Mouse (Mus musculus) forebrain, embryonic 10.5 days (tissue): ENCODE results near the gene Acsf2. TPM values are rescaled to one million over a fixed set of nuclear protein-coding genes. Genes with fewer than 3 reads are reported as not detected.
A peak's percentile ranks its signal among the peaks of the same experiment; 100 is the strongest.

Source experiments
- DNase-seq: peaks from one replicate; pipeline ENCODE4 v3.0.0-alpha.2; 2017; ENCODE audit warnings: low spot score; ENCODE audit errors: extremely low spot score
- H3K27ac ChIP-seq: fragments of 300-500 bp; sonication (generic); 2 replicates; pipeline ENCODE4 v1.5.1; 2016; ENCODE audit warnings: mild to moderate bottlenecking
- H3K27me3 ChIP-seq: fragments of 300-500 bp; sonication (generic); 2 replicates; pipeline ENCODE4 v1.6.1; 2016; ENCODE audit warnings: mild to moderate bottlenecking; ENCODE audit not compliant: poor library complexity, severe bottlenecking
- H3K36me3 ChIP-seq: fragments of 300-500 bp; sonication (generic); replicated peaks from 2 replicates; pipeline ENCODE4 v1.6.1; 2016; ENCODE audit warnings: mild to moderate bottlenecking, moderate library complexity
- H3K4me1 ChIP-seq: fragments of 300-500 bp; sonication (generic); 2 replicates; pipeline ENCODE4 v1.6.1; 2016
- H3K4me3 ChIP-seq: fragments of 300-500 bp; sonication (generic); 2 replicates; pipeline ENCODE4 v1.5.1; 2016; ENCODE audit warnings: mild to moderate bottlenecking, moderate library complexity
- H3K9me3 ChIP-seq: fragments of 300-500 bp; sonication (generic); 2 replicates; pipeline ENCODE4 v1.6.1; 2016; ENCODE audit warnings: mild to moderate bottlenecking, moderate library complexity
- WGBS: fragments of 180-500 bp; shearing (Covaris S2); methylation state at CpG from one replicate; pipeline ENCODE4 v1.1.7; 2016; 5-methylcytosine and 5-hydroxymethylcytosine counted together
- polyA plus RNA-seq: library from polyadenylated mRNA; unstranded; fragments of >200 nt; fragmentation: Nextera tagmentation; extraction: Ambion mirVana; gene quantifications from 2 replicates; pipeline ENCODE4 v1.2.1, GENCODE M21; 2016

Gene Acsf2
- polyA plus RNA-seq, 1 experiment from 2014 or later, result 3.7 TPM

GRCm38 (mm10) chr11:94533171-94533570 is 68.5 kb downstream of the Acsf2 start:
- Histone ChIP-seq H3K4me1 (no peaks in the 10 kb centered on the region), H3K27ac (no peak overlapping the region), H3K9me3 (no peaks in the 10 kb centered on the region), H3K4me3 (no peak overlapping the region), H3K36me3 (no peaks in the 10 kb centered on the region), H3K27me3 (no peaks in the 10 kb centered on the region)
- 85% methylated on average over 8 of the region's 8 CpGs for WGBS
- no peak for DNase-seq

GRCm38 (mm10) chr11:94528879-94529278 is 72.8 kb downstream of the Acsf2 start:
- WGBS, result 54% methylated on average over 3 of the region's 3 CpGs
- Histone ChIP-seq H3K27ac (no peak overlapping the region), H3K36me3 (no peaks in the 10 kb centered on the region), H3K4me1 (peaks cover 21% of the 10 kb centered on the region), H3K9me3 (no peaks in the 10 kb centered on the region), H3K4me3 (no peak overlapping the region), H3K27me3 (no peaks in the 10 kb centered on the region)
- no peak for DNase-seq

GRCm38 (mm10) chr11:94526171-94526879 is 75.3 kb downstream of the Acsf2 start:
- no peaks in the 10 kb centered on the region for H3K36me3 ChIP-seq
- H3K27ac ChIP-seq, result no peak overlapping the region
- H3K4me3 ChIP-seq, result no peak overlapping the region
- 50% methylated on average over 9 of the region's 9 CpGs for WGBS
- peaks cover 8% of the 10 kb centered on the region for H3K27me3 ChIP-seq
- H3K9me3 ChIP-seq, result no peaks in the 10 kb centered on the region
- DNase-seq, result no peak
- peaks cover 28% of the 10 kb centered on the region for H3K4me1 ChIP-seq

- peak; percentile 80 for DNase-seq
- Histone ChIP-seq H3K4me3 (peak within 1 kb of the TSS; percentile 73), H3K36me3 (no peaks in the 10 kb centered on the region), H3K9me3 (no peaks in the 10 kb centered on the region), H3K27me3 (peaks cover 8% of the 10 kb centered on the region), H3K27ac (peak within 1 kb of the TSS; percentile 87), H3K4me1 (peaks cover 42% of the 10 kb centered on the region)
- under 1% methylated on average over 42 of the region's 42 CpGs for WGBS
These were observed 80.3 kb downstream of the Acsf2 start, which contains the start of gene Mycbpap for GRCm38 (mm10) chr11:94521219-94521843. Mycbpap (minus strand) TSS chr11:94521742.

- Histone ChIP-seq H3K4me1 (peaks cover 5% of the 10 kb centered on the region), H3K27ac (no peak overlapping the region), H3K27me3 (no peaks in the 10 kb centered on the region), H3K9me3 (peaks cover 5% of the 10 kb centered on the region; the same call in 1 of the 2 replicates), H3K36me3 (no peaks in the 10 kb centered on the region), H3K4me3 (no peak overlapping the region)
- DNase-seq, result no peak
- WGBS, result 76% methylated on average over 9 of the region's 9 CpGs
These were observed 88.2 kb downstream of the Acsf2 start for GRCm38 (mm10) chr11:94513452-94513851.

GRCm38 (mm10) chr11:94508976-94509375 is 92.7 kb downstream of the Acsf2 start:
- 93% methylated on average over 10 of the region's 10 CpGs for WGBS
- Histone ChIP-seq H3K36me3 (no peaks in the 10 kb centered on the region), H3K4me1 (no peaks in the 10 kb centered on the region), H3K27me3 (no peaks in the 10 kb centered on the region), H3K27ac (no peak overlapping the region), H3K4me3 (no peak overlapping the region), H3K9me3 (peaks cover 5% of the 10 kb centered on the region; the same call in 1 of the 2 replicates)
- no peak for DNase-seq

Other genes starting within 250 kb of the Acsf2 start
- 0.12 and 0.22 TPM in 2 replicates for gene Abcc3, start 208.9 kb downstream of the Acsf2 start, polyA plus RNA-seq
- 7.0 and 8.3 TPM in 2 replicates for gene Cacna1g, start 127.7 kb downstream of the Acsf2 start, polyA plus RNA-seq
- gene Spata20, start 115.7 kb downstream of the Acsf2 start, polyA plus RNA-seq, result not detected in 2 replicates
- gene Epn3, start 101.9 kb downstream of the Acsf2 start, polyA plus RNA-seq, result 1.6 and 2.0 TPM in 2 replicates
- 3.4 and 4.5 TPM in 2 replicates for gene Mycbpap, start 80.1 kb downstream of the Acsf2 start, polyA plus RNA-seq
- gene Rsad1, start 52.6 kb downstream of the Acsf2 start, polyA plus RNA-seq, result 3.7 and 5.6 TPM in 2 replicates
- 0.09 and 0.21 TPM in 2 replicates for gene Chad, start 36.8 kb downstream of the Acsf2 start, polyA plus RNA-seq
- gene Lrrc59, start 27.9 kb upstream of the Acsf2 start, polyA plus RNA-seq, result 283 and 286 TPM in 2 replicates
- gene Mrpl27, start 51.9 kb upstream of the Acsf2 start, polyA plus RNA-seq, result 135 and 142 TPM in 2 replicates
- 69.6 and 79.1 TPM in 2 replicates for gene Eme1, start 52.1 kb upstream of the Acsf2 start, polyA plus RNA-seq
- 14.4 and 15.2 TPM in 2 replicates for gene Xylt2, start 75.6 kb upstream of the Acsf2 start, polyA plus RNA-seq
- not detected in 2 replicates for gene Gm11541, start 102.6 kb upstream of the Acsf2 start, polyA plus RNA-seq
- 0.20 and 0.26 TPM in 2 replicates for gene Cdc34b, start 139.9 kb upstream of the Acsf2 start, polyA plus RNA-seq
- not detected in 2 replicates for gene Tmem92, start 180.8 kb upstream of the Acsf2 start, polyA plus RNA-seq